Mouse (Mus musculus) CH12.LX (cell line): ENCODE data around the gene Pogz. TPM values are rescaled to one million over a fixed set of nuclear protein-coding genes. Genes with fewer than 3 reads are reported as not detected.
A peak's percentile ranks its signal among the peaks of the same experiment; 100 is the strongest.

Experiments used
- DNase-seq: peaks from one replicate; pipeline ENCODE4 v3.0.0-alpha.2; 2013; ENCODE audit errors: extremely low read depth
- H3K27ac ChIP-seq: 2 replicates; pipeline ENCODE4 v1.5.1; 2012; ENCODE audit warnings: low read depth, mild to moderate bottlenecking, control low read depth, moderate library complexity; ENCODE audit not compliant: insufficient read depth
- H3K27me3 ChIP-seq: replicated peaks from 2 replicates; pipeline ENCODE3; 2012; ENCODE audit warnings: inconsistent platforms
- H3K36me3 ChIP-seq, 2 experiments: replicated peaks in 1 of 2; 2 replicates each; pipeline versions ENCODE3 to v1.6.1; 2012; ENCODE audit warnings: inconsistent platforms in 1 of 2, low read length in 1 of 2, mild to moderate bottlenecking in 1 of 2, mixed read lengths in 1 of 2, moderate library complexity in 1 of 2; ENCODE audit not compliant: control insufficient read depth in 1 of 2, insufficient read depth in 1 of 2
- H3K4me1 ChIP-seq, 2 experiments: 2 replicates each; pipeline ENCODE4 v1.6.1; 2012; ENCODE audit warnings: inconsistent platforms in 1 of 2, moderate library complexity in 1 of 2; ENCODE audit not compliant: insufficient read depth in 2 of 2, control insufficient read depth in 1 of 2
- H3K4me2 ChIP-seq: 2 replicates; pipeline ENCODE4 v1.6.1; 2012; ENCODE audit warnings: low read depth, mild to moderate bottlenecking, control low read depth; ENCODE audit not compliant: poor library complexity, insufficient read depth, severe bottlenecking
- H3K4me3 ChIP-seq, 3 experiments: fragments of 150-350 bp in 1 of 3; sonication (generic) in 1 of 3; replicated peaks in 1 of 3; 2 replicates each; pipeline versions ENCODE3 to v1.5.1; 2011 to 2012; ENCODE audit warnings: low read depth in 2 of 3, low read length in 2 of 3, mild to moderate bottlenecking in 2 of 3, moderate library complexity in 2 of 3, control low read depth in 1 of 3, improper control_type of control experiment in 1 of 3, inconsistent platforms in 1 of 3, mixed read lengths in 1 of 3; ENCODE audit not compliant: poor library complexity in 1 of 3
- H3K79me2 ChIP-seq: replicated peaks from 2 replicates; pipeline ENCODE4 v1.6.1; 2012; ENCODE audit warnings: mild to moderate bottlenecking, moderate library complexity; ENCODE audit not compliant: control insufficient read depth, poor library complexity, insufficient read depth, severe bottlenecking; ENCODE audit errors: extremely low read depth
- H3K9ac ChIP-seq: 2 replicates; pipeline ENCODE4 v1.6.1; 2012; ENCODE audit warnings: low read depth, mild to moderate bottlenecking, control low read depth, moderate library complexity; ENCODE audit not compliant: insufficient read depth
- H3K9me3 ChIP-seq: replicated peaks from 2 replicates; pipeline ENCODE3; 2012; ENCODE audit warnings: low read length, inconsistent platforms, mixed read lengths
- BHLHE40 ChIP-seq: IDR thresholded peaks from 2 replicates; pipeline ENCODE4 v1.6.1; 2011; ENCODE audit warnings: mild to moderate bottlenecking, low read depth, low read length, improper control_type of control experiment
- E2F4 ChIP-seq: IDR thresholded peaks from 2 replicates; pipeline ENCODE4 v1.6.1; 2011; ENCODE audit warnings: low read depth, low read length, improper control_type of control experiment; ENCODE audit not compliant: insufficient replicate concordance
- GABPA ChIP-seq: IDR thresholded peaks from 2 replicates; pipeline ENCODE4 v1.6.1; 2012; ENCODE audit warnings: low read depth, low read length, improper control_type of control experiment, inconsistent platforms; ENCODE audit not compliant: insufficient replicate concordance
- IRF4 ChIP-seq: IDR thresholded peaks from 2 replicates; pipeline ENCODE4 v1.6.1; 2014; ENCODE audit warnings: low read depth, mild to moderate bottlenecking, inconsistent platforms, low read length, improper control_type of control experiment
- JUN ChIP-seq: IDR thresholded peaks from 2 replicates; pipeline ENCODE4 v1.6.1; 2011; ENCODE audit warnings: low read depth, mild to moderate bottlenecking, low read length, improper control_type of control experiment, moderate library complexity; ENCODE audit not compliant: insufficient read depth
- JUND ChIP-seq: conservative IDR thresholded peaks from 2 replicates; pipeline ENCODE4 v1.6.1; 2011; ENCODE audit warnings: low read depth, low read length, improper control_type of control experiment
- KAT2A ChIP-seq: IDR thresholded peaks from 2 replicates; pipeline ENCODE4 v1.6.1; 2012; ENCODE audit warnings: low read length, improper control_type of control experiment, inconsistent platforms; ENCODE audit not compliant: insufficient replicate concordance
- MAFK ChIP-seq: IDR thresholded peaks from 2 replicates; pipeline ENCODE4 v1.6.1; 2011; ENCODE audit warnings: low read length, improper control_type of control experiment; ENCODE audit not compliant: insufficient replicate concordance
- MAX ChIP-seq: IDR thresholded peaks from 2 replicates; pipeline ENCODE4 v1.6.1; 2011; ENCODE audit warnings: low read length, improper control_type of control experiment
- NELFE ChIP-seq: IDR thresholded peaks from 2 replicates; pipeline ENCODE4 v1.6.1; 2011; ENCODE audit warnings: low read depth, low read length, improper control_type of control experiment
- PAX5 ChIP-seq: IDR thresholded peaks from 2 replicates; pipeline ENCODE4 v1.6.1; 2012; ENCODE audit warnings: low read length, inconsistent platforms, mixed read lengths
- POLR2A ChIP-seq: IDR thresholded peaks from 2 replicates; pipeline ENCODE4 v1.6.1; 2011; ENCODE audit warnings: low read depth, mild to moderate bottlenecking, improper control_type of control experiment, low read length
- POLR2AphosphoS2 ChIP-seq: IDR thresholded peaks from 2 replicates; pipeline ENCODE4 v1.6.1; 2011; ENCODE audit warnings: low read depth, low read length, improper control_type of control experiment
- RCOR1 ChIP-seq: conservative IDR thresholded peaks from 2 replicates; pipeline ENCODE4 v1.6.1; 2012; ENCODE audit warnings: low read depth, mild to moderate bottlenecking, inconsistent platforms, low read length, improper control_type of control experiment
- SMC3 ChIP-seq: IDR thresholded peaks from 2 replicates; pipeline ENCODE4 v1.6.1; 2011; ENCODE audit warnings: low read depth, low read length, improper control_type of control experiment
- TBP ChIP-seq: conservative IDR thresholded peaks from 2 replicates; pipeline ENCODE4 v1.6.1; 2011; ENCODE audit warnings: low read depth, low read length, improper control_type of control experiment
- USF1 ChIP-seq: IDR thresholded peaks from 2 replicates; pipeline ENCODE4 v1.6.1; 2014; ENCODE audit warnings: low read depth, mild to moderate bottlenecking, inconsistent platforms, low read length, improper control_type of control experiment
- USF2 ChIP-seq: conservative IDR thresholded peaks from 2 replicates; pipeline ENCODE4 v1.6.1; 2011; ENCODE audit warnings: low read depth, low read length, improper control_type of control experiment
- ZKSCAN1 ChIP-seq: IDR thresholded peaks from 2 replicates; pipeline ENCODE4 v1.6.1; 2012; ENCODE audit warnings: low read depth, inconsistent platforms, low read length, improper control_type of control experiment, borderline replicate concordance
- ZNF384 ChIP-seq: IDR thresholded peaks from 2 replicates; pipeline ENCODE4 v1.6.1; 2012; ENCODE audit warnings: low read depth, low read length, improper control_type of control experiment, inconsistent platforms
- dilution Hi-C: fragments of 300-500 bp; cut with MboI; formaldehyde crosslinking; loops from 2 replicates; pipeline ENCODE4 v1.14.3; 2020; ENCODE audit warnings: low sequenced_read_pairs; ENCODE audit not compliant: extremely low pct_unique_long_range_greater_than_20kb, extremely low pct_ligation_motif_present
- in situ Hi-C: fragments of 300-500 bp; cut with MboI; formaldehyde crosslinking; loops from 3 replicates; pipeline ENCODE4 v1.14.3; 2019; ENCODE audit warnings: low sequenced_read_pairs, low pct_ligation_motif_present, low pct_unique_long_range_greater_than_20kb, mixed read lengths
- polyA plus RNA-seq: library from polyadenylated mRNA; unstranded; fragments of >175 nt; gene quantifications from 2 replicates; pipeline ENCODE4 v1.2.1, GENCODE M21; 2012; ENCODE audit warnings: low read depth; ENCODE audit not compliant: insufficient read length
- total RNA-seq, 2 experiments: library from RNA; depleted of rRNA; stranded (reverse); fragments of 300-350 nt in 1 of 2; fragments of >200 nt in 1 of 2; gene quantifications; 2 replicates each; pipeline ENCODE4 v1.2.3; 2012 to 2014

Gene Pogz
- total and polyA plus RNA-seq, 3 experiments, result 7.7 to 23.4 (median 10.1) TPM

DNA sequence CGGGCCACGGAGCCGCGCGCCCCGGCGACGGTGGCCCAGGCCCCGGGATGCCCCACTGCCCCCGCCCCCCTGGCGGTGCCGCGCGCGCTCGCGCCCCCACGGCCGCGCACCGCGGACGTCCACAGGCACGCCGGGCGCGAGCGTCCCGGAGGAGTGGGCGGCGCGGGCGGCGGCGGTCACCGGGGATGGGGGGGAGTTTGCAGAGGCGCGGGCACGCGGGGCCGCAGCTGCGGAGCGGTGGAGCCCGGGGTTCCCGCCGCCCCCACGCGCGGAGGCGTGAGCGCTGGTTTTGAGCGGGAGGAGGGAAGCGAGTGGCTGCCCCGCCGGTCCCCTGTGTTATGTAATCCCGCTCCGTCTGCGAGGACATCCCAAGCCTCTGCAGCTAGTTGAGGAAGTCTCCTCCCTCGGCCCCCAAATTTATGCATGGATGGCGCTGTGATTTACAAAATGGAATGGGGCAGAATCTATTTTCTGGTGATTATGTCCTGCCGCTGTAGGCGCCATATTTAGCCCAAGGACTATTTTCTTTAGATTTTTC is 661 bp downstream of the Pogz start:
- H3K9ac ChIP-seq, result peak overlapping the region; percentile 97
- peaks cover 6% of the 10 kb centered on the region for H3K9me3 ChIP-seq
- peaks cover 47% of the 10 kb centered on the region for H3K79me2 ChIP-seq
- H3K4me1 ChIP-seq, result peaks cover 0 to 22% of the 10 kb centered on the region in 2 experiments; a peak in 2 of 4 replicates
- peak overlapping the region; percentile 70 to 90 (median 83) for H3K4me3 ChIP-seq
- no peak for TF ChIP-seq ZNF384
- TF ChIP-seq TBP, result 0 out of 2 replicates have a peak, but pooled peaks have one; percentile 35
- no peak for TF ChIP-seq USF2
- in situ Hi-C loops (no loop called here), dilution Hi-C loops (no loop called here)
- peak overlapping the region; percentile 94 for H3K4me2 ChIP-seq
- DNase-seq, result peak; percentile 75
- H3K27ac ChIP-seq, result no peak overlapping the region
- peaks cover 4% of the 10 kb centered on the region for H3K27me3 ChIP-seq
- H3K36me3 ChIP-seq, result peaks cover 0 to 8% of the 10 kb centered on the region in 2 experiments

DNA sequence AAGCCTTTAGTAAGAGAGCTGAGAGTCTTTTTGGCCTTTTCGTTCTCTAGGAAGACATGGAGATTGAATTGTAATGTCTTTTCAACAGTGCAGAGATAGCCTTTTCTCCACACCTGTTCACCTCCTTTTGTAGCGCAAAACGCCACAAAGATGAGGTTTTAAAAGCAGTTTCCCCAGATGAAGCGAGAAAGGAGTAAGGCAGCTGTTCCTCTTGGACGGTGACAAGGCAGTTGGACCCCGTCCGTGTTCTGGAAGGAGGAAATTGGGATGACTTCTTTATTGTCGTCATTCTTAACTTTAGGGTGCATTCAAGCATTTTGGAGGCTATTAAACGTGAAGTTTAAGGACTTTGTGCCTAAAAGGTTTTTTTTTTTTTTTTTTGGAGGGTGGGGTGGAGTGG is 1.3 kb downstream of the Pogz start:
- no peak overlapping the region for H3K27ac ChIP-seq
- peak overlapping the region; percentile 97 for H3K9ac ChIP-seq
- H3K4me3 ChIP-seq, result peak overlapping the region; percentile 70 to 90 (median 83)
- TF ChIP-seq USF2, result no peak
- no peak for TF ChIP-seq ZKSCAN1
- TF ChIP-seq RCOR1, result no peak
- no peak for TF ChIP-seq KAT2A
- TF ChIP-seq POLR2AphosphoS2, result no peak
- TF ChIP-seq NELFE, result no peak
- no peak for TF ChIP-seq IRF4
- TF ChIP-seq SMC3, result no peak
- no peak for TF ChIP-seq MAX
- no peak for TF ChIP-seq JUND
- TF ChIP-seq BHLHE40, result no peak
- TF ChIP-seq MAFK, result no peak
- TF ChIP-seq E2F4, result no peak
- TF ChIP-seq POLR2A, result no peak
- TF ChIP-seq JUN, result no peak
- no peak for TF ChIP-seq GABPA
- no peak for TF ChIP-seq USF1
- TF ChIP-seq PAX5, result no peak
- peaks cover 3% of the 10 kb centered on the region for H3K27me3 ChIP-seq
- H3K4me2 ChIP-seq, result peak overlapping the region; percentile 94
- H3K4me1 ChIP-seq, result peaks cover 0 to 24% of the 10 kb centered on the region in 2 experiments; a peak in 2 of 4 replicates
- peaks cover 53% of the 10 kb centered on the region for H3K79me2 ChIP-seq
- peaks cover 0 to 10% of the 10 kb centered on the region in 2 experiments for H3K36me3 ChIP-seq
- H3K9me3 ChIP-seq, result peaks cover under 1% of the 10 kb centered on the region
- dilution Hi-C loops (no loop called here), in situ Hi-C loops (no loop called here)
- no peak for DNase-seq
